Mouse (Mus musculus) ES-Bruce4 (cell line): ENCODE measurements around the gene 4930558K02Rik.

Source experiments
- CTCF ChIP-seq: IDR thresholded peaks from one replicate; pipeline ENCODE4 v1.8.1; 2011; ENCODE audit warnings: low read depth, low read length
- EP300 ChIP-seq: IDR thresholded peaks from 2 replicates; pipeline ENCODE4 v1.6.1; 2011; ENCODE audit warnings: low read depth, low read length; ENCODE audit not compliant: insufficient read depth
- POLR2A ChIP-seq: IDR thresholded peaks from one replicate; pipeline ENCODE4 v1.8.1; 2011; ENCODE audit warnings: low read length; ENCODE audit not compliant: insufficient read depth

- TF ChIP-seq POLR2A (no peak), CTCF (no peak), EP300 (no peak)
Observed at GRCm38 (mm10) chr1:161951009-161951779, 28.2 kb downstream of the 4930558K02Rik start.
